Mouse (Mus musculus) cerebral cortex, adult 2 months (tissue): ENCODE measurements around the gene Mocs3.

Source experiments
- WGBS: fragments of 180-500 bp; shearing (Covaris S2); methylation state at CpG from one replicate; pipeline ENCODE4 v1.1.7; 2018; 5-methylcytosine and 5-hydroxymethylcytosine counted together

The Mocs3 gene

GRCm38 (mm10) chr2:168230026-168230728 lies at the start of gene Mocs3, which contains the start of the genes Gm20716 and Dpm1:
Gene Mocs3, plus strand, starts transcription at chr2:168230622.
Gene Gm20716, minus strand, starts transcription at chr2:168230364.
Gene Dpm1, minus strand, starts transcription at chr2:168230591.
- under 1% methylated on average over 73 of the region's 73 CpGs for WGBS

DNA sequence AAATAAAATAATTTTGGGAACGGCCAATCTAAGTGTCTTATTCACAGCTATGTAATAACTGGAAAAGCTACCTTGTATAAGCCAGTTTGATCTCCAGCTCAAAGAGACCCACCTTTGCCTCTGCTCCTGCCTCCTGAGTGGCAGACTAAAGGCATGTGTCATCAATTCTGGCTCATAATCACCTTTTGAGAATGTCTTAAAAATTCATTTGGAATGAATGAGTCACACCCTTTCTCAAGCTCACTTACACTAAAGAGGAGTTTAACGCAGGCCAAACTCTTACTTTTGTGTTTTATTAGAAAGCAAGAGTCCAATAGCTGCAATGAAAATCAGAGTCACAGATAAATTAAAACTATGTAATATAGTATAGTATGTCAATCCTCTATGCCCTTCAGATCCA lies 38.6 kb upstream of the Mocs3 start:
- WGBS, result 61% methylated on average over 2 of the region's 2 CpGs

- WGBS, result 47% methylated on average over 2 of the region's 2 CpGs
Measured at GRCm38 (mm10) chr2:168193685-168194084, 36.7 kb upstream of the Mocs3 start.

DNA sequence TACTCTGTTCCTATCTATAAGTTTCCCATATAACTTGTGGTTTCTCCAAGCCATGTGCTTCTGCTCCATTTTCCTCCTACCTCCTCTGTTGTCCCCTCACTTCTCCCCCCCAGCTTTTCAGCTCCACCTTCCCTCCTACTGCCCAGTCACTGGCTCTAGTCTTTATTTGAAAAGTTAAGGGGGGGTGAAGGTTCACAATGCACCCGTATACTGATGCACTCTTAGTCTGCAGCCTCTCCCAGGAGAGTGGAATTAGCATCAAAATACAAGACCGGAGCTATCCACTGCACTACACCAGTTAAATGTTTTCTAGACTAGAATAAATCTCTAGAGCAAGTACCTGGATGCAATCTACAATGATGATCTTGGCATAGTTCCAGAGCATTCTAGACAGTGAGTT lies 34.7 kb upstream of the Mocs3 start:
- 36% methylated on average over 2 of the region's 2 CpGs for WGBS

DNA sequence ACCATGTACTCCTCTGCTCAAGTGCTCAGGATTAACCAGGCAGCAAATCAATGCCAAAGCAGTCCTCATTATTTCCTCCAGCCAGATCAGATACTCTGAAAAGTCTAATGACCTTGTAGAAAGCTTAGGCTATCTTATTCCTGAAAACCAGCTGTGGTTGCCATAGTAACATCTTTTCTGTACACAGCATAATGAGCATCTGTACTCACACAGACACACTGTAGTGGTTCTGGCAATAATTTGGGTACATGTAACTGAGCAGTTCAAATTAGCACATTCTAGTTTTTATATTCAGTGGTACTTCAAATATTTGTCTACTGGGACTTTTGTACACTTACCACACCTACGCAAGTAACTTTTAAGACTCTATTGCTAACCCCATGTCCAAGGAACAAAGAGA lies 32.0 kb upstream of the Mocs3 start:
- WGBS, result 55% methylated on average over 1 of the region's 1 CpGs

DNA sequence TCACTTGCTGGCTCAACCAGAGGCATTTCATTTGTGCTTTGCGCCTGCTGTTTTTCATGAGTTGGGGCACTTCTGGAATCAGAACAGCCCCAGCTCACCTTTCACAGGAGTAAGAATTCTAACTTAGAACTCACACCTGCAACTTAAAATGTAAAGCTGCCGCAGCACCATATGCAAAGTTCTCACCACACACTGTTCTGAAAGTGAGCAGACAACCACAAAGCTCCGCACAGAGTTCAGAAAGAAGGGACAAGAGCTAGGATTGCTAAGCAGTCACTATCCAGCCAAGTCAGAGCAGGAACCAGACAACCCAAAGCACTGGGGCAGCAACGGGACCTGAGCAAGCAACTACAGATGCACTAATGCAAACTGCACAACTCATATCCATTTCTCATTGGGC lies 30.9 kb upstream of the Mocs3 start:
- WGBS, result 41% methylated on average over 4 of the region's 4 CpGs

- WGBS, result 60% methylated on average over 4 of the region's 5 CpGs
Measured at GRCm38 (mm10) chr2:168200014-168200691, 30.3 kb upstream of the Mocs3 start.

GRCm38 (mm10) chr2:168204476-168204999 lies 25.9 kb upstream of the Mocs3 start:
- 39% methylated on average over 8 of the region's 8 CpGs for WGBS

DNA sequence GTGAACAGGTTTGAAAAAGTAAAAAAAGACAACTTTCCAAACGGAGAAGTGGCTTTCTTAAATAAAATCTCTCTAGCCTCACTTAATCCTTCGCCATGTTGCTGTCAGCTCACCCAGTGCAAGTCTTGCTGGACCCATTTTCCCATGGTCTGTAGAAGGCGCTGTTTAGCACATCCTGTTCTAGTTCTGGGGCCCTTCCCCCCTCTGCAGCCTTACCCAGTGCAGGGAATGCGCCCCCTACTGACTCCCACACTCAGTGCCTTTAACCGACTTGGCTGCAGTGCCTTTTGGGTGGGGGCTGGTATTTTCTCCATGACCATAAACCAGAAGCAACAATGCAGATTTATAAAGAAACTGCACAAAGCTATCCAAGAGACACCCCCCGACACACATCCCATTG lies 25.2 kb upstream of the Mocs3 start:
- 2% methylated on average over 6 of the region's 6 CpGs for WGBS

DNA sequence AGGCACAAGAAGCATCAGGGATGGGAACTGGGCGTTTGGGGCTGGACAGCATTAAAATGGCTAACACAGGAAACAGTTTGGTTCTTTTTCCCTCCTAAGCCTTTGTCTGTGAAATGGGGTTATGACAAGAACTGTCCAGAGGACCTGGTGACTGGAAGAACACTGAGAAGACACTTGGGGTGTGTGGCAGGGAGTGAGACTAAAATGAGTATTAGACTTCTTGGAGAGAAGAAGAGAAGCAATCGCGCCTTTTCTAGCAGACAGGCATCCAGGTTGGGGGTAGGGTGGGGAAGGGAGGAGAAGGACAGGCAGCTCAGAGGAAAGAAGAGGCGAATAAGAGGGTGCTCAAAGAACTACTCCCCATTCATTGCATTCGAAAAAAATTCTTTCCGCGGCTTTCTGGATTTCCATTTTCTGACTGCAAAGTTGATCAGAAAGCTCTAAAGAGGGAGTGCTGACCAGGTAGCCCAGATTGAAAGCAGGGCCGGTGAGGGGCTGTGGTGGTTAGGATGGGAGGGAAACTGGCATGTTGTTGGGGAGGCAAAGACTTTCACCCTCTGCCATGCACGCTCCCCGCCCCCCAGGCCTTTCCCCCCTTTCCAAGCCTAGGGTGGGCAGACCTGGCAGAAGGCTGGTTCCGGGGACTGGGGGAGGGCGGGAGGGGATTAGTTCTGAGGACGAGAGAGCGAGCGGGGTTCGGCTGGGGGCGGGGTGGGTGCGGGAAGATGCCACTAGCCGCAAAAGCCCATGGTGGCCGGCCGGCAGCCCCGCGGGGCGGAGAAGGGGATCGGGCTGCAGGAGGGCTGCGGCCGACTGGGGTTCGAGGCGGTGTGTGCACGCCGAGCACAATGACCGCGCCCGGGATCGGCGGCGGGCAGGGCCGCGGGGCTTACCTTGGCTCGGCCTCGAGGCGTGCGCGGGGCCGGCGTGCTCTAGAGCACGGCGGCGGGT lies 24.5 kb upstream of the Mocs3 start:
- 1% methylated on average over 46 of the region's 49 CpGs for WGBS

GRCm38 (mm10) chr2:168206725-168207644 lies 23.4 kb upstream of the Mocs3 start, which contains the start of gene Adnp:
Gene Adnp, minus strand, starts transcription at chr2:168207112.
- 1% methylated on average over 73 of the region's 89 CpGs for WGBS

GRCm38 (mm10) chr2:168207883-168208282 lies 22.5 kb upstream of the Mocs3 start:
- WGBS, result 91% methylated on average over 3 of the region's 3 CpGs

GRCm38 (mm10) chr2:168213788-168214397 lies 16.5 kb upstream of the Mocs3 start:
- 53% methylated on average over 5 of the region's 5 CpGs for WGBS

GRCm38 (mm10) chr2:168223326-168223725 lies 7.1 kb upstream of the Mocs3 start:
- 68% methylated on average over 6 of the region's 6 CpGs for WGBS

- 13% methylated on average over 41 of the region's 41 CpGs for WGBS
Measured at GRCm38 (mm10) chr2:168229116-168230025, 1.1 kb upstream of the Mocs3 start.

GRCm38 (mm10) chr2:168230773-168231470 lies 500 bp downstream of the Mocs3 start:
- 2% methylated on average over 105 of the region's 105 CpGs for WGBS

- WGBS, result 64% methylated on average over 33 of the region's 33 CpGs
Measured at GRCm38 (mm10) chr2:168231471-168231829, 1.0 kb downstream of the Mocs3 start.

GRCm38 (mm10) chr2:168233286-168233685 lies 2.9 kb downstream of the Mocs3 start:
- 92% methylated on average over 5 of the region's 5 CpGs for WGBS

GRCm38 (mm10) chr2:168238335-168238734 lies 7.9 kb downstream of the Mocs3 start:
- WGBS, result 93% methylated on average over 4 of the region's 4 CpGs
